Mouse (Mus musculus) thymus, adult 2 months (tissue): ENCODE results near the gene Tcea2. TPM values are rescaled to one million over a fixed set of nuclear protein-coding genes. Genes with fewer than 3 reads are reported as not detected.
A peak's percentile ranks its signal among the peaks of the same experiment; 100 is the strongest.

Experiments
- DNase-seq: peaks from one replicate; pipeline ENCODE4 v3.0.0; 2021
- H3K27ac ChIP-seq: fragments of 200-500 bp; 2 replicates; pipeline ENCODE4 v1.5.1; 2012; ENCODE audit warnings: low read length, control low read depth; ENCODE audit not compliant: control insufficient read depth, insufficient read depth
- H3K27me3 ChIP-seq: fragments of 200-500 bp; 2 replicates; pipeline ENCODE4 v1.6.1; 2012; ENCODE audit warnings: mild to moderate bottlenecking, low read length, moderate library complexity, mixed read lengths; ENCODE audit not compliant: control insufficient read depth, insufficient read depth
- H3K36me3 ChIP-seq: fragments of 200-500 bp; 2 replicates; pipeline ENCODE4 v1.6.1; 2012; ENCODE audit warnings: mild to moderate bottlenecking, low read length, moderate library complexity; ENCODE audit not compliant: control insufficient read depth, insufficient read depth
- H3K4me1 ChIP-seq: fragments of 200-500 bp; replicated peaks from 2 replicates; pipeline ENCODE4 v1.6.1; 2012; ENCODE audit warnings: low read length; ENCODE audit not compliant: control insufficient read depth, insufficient read depth
- H3K4me3 ChIP-seq: fragments of 200-500 bp; 2 replicates; pipeline ENCODE4 v1.5.1; 2012; ENCODE audit warnings: mild to moderate bottlenecking, low read length, control low read depth, moderate library complexity; ENCODE audit not compliant: control insufficient read depth, insufficient read depth
- CTCF ChIP-seq: fragments of 200-500 bp; IDR thresholded peaks from 2 replicates; pipeline ENCODE4 v1.5.1; 2012; ENCODE audit warnings: mild to moderate bottlenecking, control low read depth, low read length, moderate library complexity, borderline replicate concordance; ENCODE audit not compliant: control insufficient read depth, poor library complexity, insufficient read depth; ENCODE audit errors: extremely low read depth
- POLR2A ChIP-seq: fragments of 200-500 bp; IDR thresholded peaks from 2 replicates; pipeline ENCODE4 v1.6.1; 2012; ENCODE audit warnings: mild to moderate bottlenecking, low read length, control low read depth, moderate library complexity; ENCODE audit not compliant: control insufficient read depth, poor library complexity, insufficient read depth; ENCODE audit errors: extremely low read depth
- WGBS: fragments of 180-500 bp; shearing (Covaris S2); methylation state at CpG from one replicate; pipeline ENCODE4 v1.1.7; 2018; 5-methylcytosine and 5-hydroxymethylcytosine counted together
- polyA plus RNA-seq: library from polyadenylated mRNA; depleted of rRNA; stranded (reverse); fragments of >200 nt; gene quantifications from 2 replicates; pipeline ENCODE4 v1.2.3, GENCODE M21; 2012

The Tcea2 gene
- polyA plus RNA-seq, 1 experiment: 13.8 TPM

- no peaks in the 10 kb centered on the region for H3K4me1 ChIP-seq
- no peak for DNase-seq
- TF ChIP-seq CTCF (no peak), POLR2A (no peak)
- H3K27ac ChIP-seq: no peak overlapping the region
- H3K4me3 ChIP-seq: no peak overlapping the region
- H3K27me3 ChIP-seq: no peaks in the 10 kb centered on the region
- peaks cover 58% of the 10 kb centered on the region for H3K36me3 ChIP-seq
Measured at GRCm38 (mm10) chr2:181653065-181653464, 27.0 kb upstream of the Tcea2 start.

- Histone ChIP-seq H3K4me3 (no peak overlapping the region), H3K27me3 (no peaks in the 10 kb centered on the region), H3K27ac (no peak overlapping the region), H3K4me1 (no peaks in the 10 kb centered on the region), H3K36me3 (peaks cover 54% of the 10 kb centered on the region)
- WGBS: 83% methylated on average over 1 of the region's 1 CpGs
- DNase-seq: no peak
- TF ChIP-seq CTCF (no peak), POLR2A (no peak)
Measured at GRCm38 (mm10) chr2:181653523-181653922, 26.6 kb upstream of the Tcea2 start.

- no peak for DNase-seq
- Histone ChIP-seq H3K27ac (no peak within 1 kb of the TSS), H3K4me1 (peaks cover 5% of the 10 kb centered on the region), H3K36me3 (peaks cover 28% of the 10 kb centered on the region), H3K27me3 (no peaks in the 10 kb centered on the region), H3K4me3 (no peak within 1 kb of the TSS)
- 98% methylated on average over 3 of the region's 3 CpGs for WGBS
- TF ChIP-seq POLR2A (no peak), CTCF (no peak)
Measured at GRCm38 (mm10) chr2:181656734-181657133, 23.4 kb upstream of the Tcea2 start, which contains the start of gene Gm29797. Gene Gm29797 (plus strand): TSS chr2:181657034.

- DNase-seq: no peak
Measured at GRCm38 (mm10) chr2:181657441-181657840, 22.7 kb upstream of the Tcea2 start.

GRCm38 (mm10) chr2:181658528-181658927 lies 21.6 kb upstream of the Tcea2 start:
- Histone ChIP-seq H3K36me3 (peaks cover 19% of the 10 kb centered on the region), H3K27me3 (no peaks in the 10 kb centered on the region), H3K27ac (no peak overlapping the region), H3K4me1 (peaks cover 13% of the 10 kb centered on the region), H3K4me3 (no peak overlapping the region)
- WGBS: 91% methylated on average over 7 of the region's 7 CpGs
- TF ChIP-seq CTCF (no peak), POLR2A (no peak)
- DNase-seq: no peak

More at GRCm38 (mm10) chr2:181657441-181657840, 22.7 kb upstream of the Tcea2 start:
- Histone ChIP-seq H3K36me3 (peaks cover 22% of the 10 kb centered on the region), H3K4me1 (peaks cover 5% of the 10 kb centered on the region), H3K27me3 (no peaks in the 10 kb centered on the region), H3K27ac (no peak overlapping the region), H3K4me3 (no peak overlapping the region)
- 97% methylated on average over 2 of the region's 2 CpGs for WGBS
- TF ChIP-seq CTCF (no peak), POLR2A (no peak)

- H3K4me3 ChIP-seq: no peak overlapping the region
- H3K36me3 ChIP-seq: peaks cover 19% of the 10 kb centered on the region
- H3K27me3 ChIP-seq: no peaks in the 10 kb centered on the region
- H3K27ac ChIP-seq: no peak overlapping the region
- DNase-seq: peak; percentile 62
- TF ChIP-seq CTCF: no peak
- no peak for TF ChIP-seq POLR2A
- H3K4me1 ChIP-seq: peaks cover 13% of the 10 kb centered on the region
- WGBS: 29% methylated on average over 17 of the region's 17 CpGs
Measured at GRCm38 (mm10) chr2:181658930-181659555, 21.1 kb upstream of the Tcea2 start.
